Mouse (Mus musculus) liver, postnatal 0 days (tissue): ENCODE data around the gene Ndufa13. TPM values are rescaled to one million over a fixed set of nuclear protein-coding genes. Genes with fewer than 3 reads are reported as not detected.
A peak's percentile ranks its signal among the peaks of the same experiment; 100 is the strongest.

ENCODE experiments used
- ATAC-seq: fragments of 200-750 bp; cut with Nextera tagmentation; 2 replicates; pipeline ENCODE4 v1.8.0; 2017; ENCODE audit warnings: mild to moderate bottlenecking, moderate library complexity
- DNase-seq: peaks from one replicate; pipeline ENCODE4 v3.0.0-alpha.2; 2016
- H3K27ac ChIP-seq: fragments of 300-500 bp; sonication (generic); 2 replicates; pipeline ENCODE4 v1.5.1; 2014; ENCODE audit warnings: antibody characterized with exemption, moderate library complexity, mild to moderate bottlenecking, low read depth
- H3K27me3 ChIP-seq: fragments of 300-500 bp; sonication (generic); 2 replicates; pipeline ENCODE4 v1.6.1; 2014; ENCODE audit warnings: low read length, control low read depth, mixed read lengths; ENCODE audit not compliant: insufficient read depth
- H3K36me3 ChIP-seq: fragments of 300-500 bp; sonication (generic); replicated peaks from 2 replicates; pipeline ENCODE4 v1.6.1; 2014; ENCODE audit warnings: mild to moderate bottlenecking, control low read depth, low read length, moderate library complexity, mixed read lengths; ENCODE audit not compliant: insufficient read depth
- H3K4me1 ChIP-seq: fragments of 300-500 bp; sonication (generic); 2 replicates; pipeline ENCODE4 v1.6.1; 2014; ENCODE audit warnings: antibody characterized with exemption, mild to moderate bottlenecking, control low read depth; ENCODE audit not compliant: insufficient read depth
- H3K4me2 ChIP-seq: fragments of 300-500 bp; sonication (generic); 2 replicates; pipeline ENCODE4 v1.6.1; 2014; ENCODE audit warnings: low read depth, mild to moderate bottlenecking, low read length, moderate library complexity, mixed read lengths
- H3K4me3 ChIP-seq: fragments of 300-500 bp; sonication (generic); 2 replicates; pipeline ENCODE4 v1.5.1; 2014; ENCODE audit warnings: low read depth, low read length
- H3K9ac ChIP-seq: fragments of 300-500 bp; sonication (generic); replicated peaks from 2 replicates; pipeline ENCODE4 v1.6.1; 2014; ENCODE audit warnings: mild to moderate bottlenecking, moderate library complexity
- H3K9me3 ChIP-seq: fragments of 300-500 bp; sonication (generic); 2 replicates; pipeline ENCODE4 v1.6.1; 2016; ENCODE audit warnings: mild to moderate bottlenecking, control low read depth, low read length, mixed read lengths
- CTCF ChIP-seq: sonication (generic); IDR thresholded peaks from 2 replicates; pipeline ENCODE4 v1.5.1; 2016; ENCODE audit warnings: antibody characterized with exemption, low read depth
- EP300 ChIP-seq: IDR thresholded peaks from 2 replicates; pipeline ENCODE4 v1.6.1; 2016; ENCODE audit warnings: antibody characterized with exemption, low read depth, mild to moderate bottlenecking
- WGBS: fragments of 180-500 bp; shearing (Covaris S2); extraction: QIAGEN DNeasy Blood & Tissue Kit; methylation state at CpG from one replicate; pipeline ENCODE4 v1.1.7; 2014; ENCODE audit not compliant: insufficient replicate concordance; 5-methylcytosine and 5-hydroxymethylcytosine counted together
- polyA plus RNA-seq: library from polyadenylated mRNA; unstranded; fragments of >200 nt; fragmentation: Nextera tagmentation; extraction: Ambion mirVana; gene quantifications from 2 replicates; pipeline ENCODE4 v1.2.1, GENCODE M21; 2015

Gene Ndufa13
- polyA plus RNA-seq, 1 experiment from 2014 or later = 152 TPM

- H3K4me1 ChIP-seq = peaks cover 19% of the 10 kb centered on the region
Observed at GRCm38 (mm10) chr8:69893863-69894262, 8.5 kb downstream of the Ndufa13 start.

GRCm38 (mm10) chr8:69890813-69891241, 11.5 kb downstream of the Ndufa13 start:
- no peak overlapping the region for H3K4me3 ChIP-seq
- H3K9ac ChIP-seq = no peak overlapping the region
- peaks cover 14% of the 10 kb centered on the region for H3K4me1 ChIP-seq
- H3K36me3 ChIP-seq = peaks cover 13% of the 10 kb centered on the region
- H3K9me3 ChIP-seq = no peaks in the 10 kb centered on the region
- WGBS = 45% methylated on average over 19 of the region's 19 CpGs
- no peak overlapping the region for H3K4me2 ChIP-seq
- H3K27me3 ChIP-seq = peaks cover 50% of the 10 kb centered on the region
- DNase-seq = peak; percentile 53
- no peak for TF ChIP-seq EP300
- TF ChIP-seq CTCF = peak; percentile 76
- H3K27ac ChIP-seq = no peak overlapping the region
- ATAC-seq = no peak

More at GRCm38 (mm10) chr8:69893863-69894262, 8.5 kb downstream of the Ndufa13 start:
- DNase-seq (peak; percentile 71), ATAC-seq (peak; percentile 35)
- H3K4me2 ChIP-seq = no peak overlapping the region
- H3K27ac ChIP-seq = no peak overlapping the region
- no peak overlapping the region for H3K9ac ChIP-seq
- peak; percentile 67 for TF ChIP-seq CTCF
- no peak for TF ChIP-seq EP300
- H3K9me3 ChIP-seq = no peaks in the 10 kb centered on the region
- peaks cover 19% of the 10 kb centered on the region for H3K27me3 ChIP-seq
- H3K36me3 ChIP-seq = peaks cover 16% of the 10 kb centered on the region
- WGBS = 63% methylated on average over 17 of the region's 17 CpGs
- no peak overlapping the region for H3K4me3 ChIP-seq

GRCm38 (mm10) chr8:69888902-69889301, 13.5 kb downstream of the Ndufa13 start:
- peak overlapping the region; percentile 22; the same call in 1 of the 2 replicates for H3K4me3 ChIP-seq
- TF ChIP-seq CTCF (no peak), EP300 (no peak)
- H3K36me3 ChIP-seq = peaks cover 7% of the 10 kb centered on the region
- peak overlapping the region; percentile 49 for H3K4me2 ChIP-seq
- no peak overlapping the region for H3K27ac ChIP-seq
- ATAC-seq = no peak
- H3K27me3 ChIP-seq = peaks cover 69% of the 10 kb centered on the region
- no peak overlapping the region for H3K9ac ChIP-seq
- WGBS = 7% methylated on average over 26 of the region's 32 CpGs
- H3K9me3 ChIP-seq = no peaks in the 10 kb centered on the region
- no peak for DNase-seq
- H3K4me1 ChIP-seq = peaks cover 14% of the 10 kb centered on the region

GRCm38 (mm10) chr8:69888244-69888866, 14.0 kb downstream of the Ndufa13 start:
- Histone ChIP-seq H3K27ac (no peak overlapping the region), H3K9me3 (no peaks in the 10 kb centered on the region), H3K9ac (no peak overlapping the region), H3K27me3 (peaks cover 74% of the 10 kb centered on the region), H3K4me3 (peak overlapping the region; percentile 22), H3K36me3 (0 out of 2 replicates have a peak, but pooled peaks cover 4% of the 10 kb centered on the region), H3K4me2 (peak overlapping the region; percentile 49), H3K4me1 (peaks cover 14% of the 10 kb centered on the region)
- TF ChIP-seq EP300 (no peak), CTCF (no peak)
- no peak for DNase-seq
- WGBS = 7% methylated on average over 24 of the region's 24 CpGs
- no peak for ATAC-seq

GRCm38 (mm10) chr8:69887289-69888243, 14.8 kb downstream of the Ndufa13 start, which contains the start of gene Cilp2:
TSS of gene Cilp2 (minus strand) at chr8:69887687.
- peaks cover 82% of the 10 kb centered on the region for H3K27me3 ChIP-seq
- no peaks in the 10 kb centered on the region for H3K36me3 ChIP-seq
- H3K27ac ChIP-seq = no peak within 1 kb of the TSS
- no peak for TF ChIP-seq EP300
- no peak for TF ChIP-seq CTCF
- no peaks in the 10 kb centered on the region for H3K9me3 ChIP-seq
- no peak for DNase-seq
- ATAC-seq = no peak; the same call in 1 of the 2 replicates
- WGBS = 2% methylated on average over 55 of the region's 60 CpGs
- H3K4me1 ChIP-seq = peaks cover 14% of the 10 kb centered on the region
- peak within 1 kb of the TSS; percentile 22 for H3K4me3 ChIP-seq
- H3K9ac ChIP-seq = no peak within 1 kb of the TSS
- peak within 1 kb of the TSS; percentile 49 for H3K4me2 ChIP-seq

GRCm38 (mm10) chr8:69884141-69884540, 18.2 kb downstream of the Ndufa13 start:
- Histone ChIP-seq H3K27me3 (peaks cover 100% of the 10 kb centered on the region), H3K36me3 (no peaks in the 10 kb centered on the region), H3K27ac (no peak overlapping the region), H3K9ac (no peak overlapping the region), H3K4me1 (peaks cover 23% of the 10 kb centered on the region), H3K4me2 (no peak overlapping the region), H3K9me3 (0 out of 2 replicates have a peak, but pooled peaks cover 2% of the 10 kb centered on the region), H3K4me3 (no peak overlapping the region)
- 51% methylated on average over 13 of the region's 13 CpGs for WGBS
- no peak for ATAC-seq
- no peak for DNase-seq
- TF ChIP-seq CTCF = no peak
- no peak for TF ChIP-seq EP300
